Mouse (Mus musculus): ENCODE data around the gene Ccr1l1. TPM values are rescaled to one million over a fixed set of nuclear protein-coding genes. Genes with fewer than 3 reads are reported as not detected.
"Not testable (repeated sequence)": the region's sequence is repeated elsewhere in the genome, so short reads cannot be mapped to it uniquely, and the experiment has no call there.

Ccr1l1 gene
- not detected for total RNA-seq (2022)

GRCm38 (mm10) chr9:123978308-123978707, at the start of gene Ccr1l1:
Gene Ccr1l1, minus strand, starts transcription at chr9:123978408.
- no peak for DNase-seq (ENCODE audit: low spot score)

GRCm38 (mm10) chr9:124021672-124022071, 43.5 kb upstream of the Ccr1l1 start, which contains the start of gene Ccr3:
Gene Ccr3, plus strand, starts transcription at chr9:124021972.
- DNase-seq (ENCODE audit: low spot score), result no peak

GRCm38 (mm10) chr9:124019887-124020286, 41.7 kb upstream of the Ccr1l1 start:
- DNase-seq (ENCODE audit: low spot score), result peak; percentile 50

GRCm38 (mm10) chr9:124016048-124016447, 37.8 kb upstream of the Ccr1l1 start:
- no peak for DNase-seq (ENCODE audit: low spot score)

GRCm38 (mm10) chr9:124014985-124015652, 36.9 kb upstream of the Ccr1l1 start:
- no peak for DNase-seq (ENCODE audit: low spot score)

GRCm38 (mm10) chr9:124013270-124013669, 35.1 kb upstream of the Ccr1l1 start:
- no peak for DNase-seq (ENCODE audit: low spot score)

- DNase-seq (ENCODE audit: low spot score), result no peak
Observed at GRCm38 (mm10) chr9:124012691-124013090, 34.5 kb upstream of the Ccr1l1 start.

GRCm38 (mm10) chr9:123999784-124000183, 21.6 kb upstream of the Ccr1l1 start:
- DNase-seq (ENCODE audit: low spot score), result no peak

GRCm38 (mm10) chr9:123997719-123998118, 19.5 kb upstream of the Ccr1l1 start:
- no peak for DNase-seq (ENCODE audit: low spot score)

GRCm38 (mm10) chr9:123991312-123991906, 13.2 kb upstream of the Ccr1l1 start:
- no peak for DNase-seq (ENCODE audit: low spot score)

- DNase-seq (ENCODE audit: low spot score), result no peak
Observed at GRCm38 (mm10) chr9:123989671-123990070, 11.5 kb upstream of the Ccr1l1 start.

GRCm38 (mm10) chr9:123986217-123986616, 8.0 kb upstream of the Ccr1l1 start:
- peak; percentile 26 for DNase-seq (ENCODE audit: low spot score)

GRCm38 (mm10) chr9:123984943-123985342, 6.7 kb upstream of the Ccr1l1 start:
- DNase-seq (ENCODE audit: low spot score), result no peak

- no peak for DNase-seq (ENCODE audit: low spot score)
Observed at GRCm38 (mm10) chr9:123982720-123983119, 4.5 kb upstream of the Ccr1l1 start.

- DNase-seq (ENCODE audit: low spot score), result no peak
Observed at GRCm38 (mm10) chr9:123981909-123982308, 3.7 kb upstream of the Ccr1l1 start.

- not testable (repeated sequence) for DNase-seq (ENCODE audit: low spot score)
Observed at GRCm38 (mm10) chr9:123980858-123981475, 2.8 kb upstream of the Ccr1l1 start.

- no peak for DNase-seq (ENCODE audit: low spot score)
Observed at GRCm38 (mm10) chr9:123976876-123977663, 1.1 kb downstream of the Ccr1l1 start.

GRCm38 (mm10) chr9:123975630-123976029, 2.6 kb downstream of the Ccr1l1 start:
- no peak for DNase-seq (ENCODE audit: low spot score)

GRCm38 (mm10) chr9:123968290-123968912, 9.8 kb downstream of the Ccr1l1 start, which contains the start of gene Ccr1:
Gene Ccr1, minus strand, starts transcription at chr9:123968692.
- DNase-seq (ENCODE audit: low spot score), result no peak

- not testable (repeated sequence) for DNase-seq (ENCODE audit: low spot score)
Observed at GRCm38 (mm10) chr9:123966858-123967495, 11.2 kb downstream of the Ccr1l1 start.

- no peak for DNase-seq (ENCODE audit: low spot score)
Observed at GRCm38 (mm10) chr9:123964776-123965175, 13.4 kb downstream of the Ccr1l1 start.
